Mouse (Mus musculus) lung, postnatal 0 days (tissue): ENCODE results near the gene Krt25. TPM values are rescaled to one million over a fixed set of nuclear protein-coding genes. Genes with fewer than 3 reads are reported as not detected.

Experiments
- ATAC-seq: fragments of 200-750 bp; cut with Nextera tagmentation; 2 replicates; pipeline ENCODE4 v1.8.0; 2017; ENCODE audit warnings: moderate library complexity
- DNase-seq: peaks from one replicate; pipeline ENCODE4 v3.0.0-alpha.2; 2016; ENCODE audit warnings: low spot score
- H3K27ac ChIP-seq: fragments of 300-500 bp; sonication (generic); 2 replicates; pipeline ENCODE4 v1.5.1; 2014; ENCODE audit warnings: antibody characterized with exemption, mild to moderate bottlenecking, low read length, mixed read lengths
- H3K27me3 ChIP-seq: fragments of 300-500 bp; sonication (generic); replicated peaks from 2 replicates; pipeline ENCODE4 v1.6.1; 2014; ENCODE audit warnings: low read length, mixed read lengths; ENCODE audit not compliant: insufficient read depth
- H3K36me3 ChIP-seq: fragments of 300-500 bp; sonication (generic); 2 replicates; pipeline ENCODE4 v1.6.1; 2014; ENCODE audit warnings: low read length, mixed read lengths; ENCODE audit not compliant: insufficient read depth
- H3K4me1 ChIP-seq: fragments of 300-500 bp; sonication (generic); 2 replicates; pipeline ENCODE4 v1.6.1; 2014; ENCODE audit warnings: antibody characterized with exemption, low read depth, low read length, mixed read lengths; ENCODE audit not compliant: insufficient read depth
- H3K4me2 ChIP-seq: fragments of 300-500 bp; sonication (generic); replicated peaks from 2 replicates; pipeline ENCODE4 v1.6.1; 2014; ENCODE audit warnings: low read depth, mild to moderate bottlenecking, low read length, moderate library complexity, mixed read lengths
- H3K4me3 ChIP-seq: fragments of 300-500 bp; sonication (generic); 2 replicates; pipeline ENCODE4 v1.5.1; 2014; ENCODE audit warnings: low read depth, low read length
- H3K9ac ChIP-seq: fragments of 300-500 bp; sonication (generic); replicated peaks from 2 replicates; pipeline ENCODE4 v1.6.1; 2014; ENCODE audit warnings: low read depth, mild to moderate bottlenecking
- H3K9me3 ChIP-seq: fragments of 300-500 bp; sonication (generic); 2 replicates; pipeline ENCODE4 v1.6.1; 2016; ENCODE audit warnings: low read length, mixed read lengths
- CTCF ChIP-seq: IDR thresholded peaks from 2 replicates; pipeline ENCODE4 v1.5.1; 2016; ENCODE audit warnings: antibody characterized with exemption, mild to moderate bottlenecking
- EP300 ChIP-seq: IDR thresholded peaks from 2 replicates; pipeline ENCODE4 v1.6.1; 2016; ENCODE audit warnings: antibody characterized with exemption, mild to moderate bottlenecking, control low read depth
- WGBS: fragments of 180-500 bp; shearing (Covaris S2); extraction: QIAGEN DNeasy Blood & Tissue Kit; methylation state at CpG from one replicate; pipeline ENCODE4 v1.1.7; 2014; 5-methylcytosine and 5-hydroxymethylcytosine counted together
- polyA plus RNA-seq: library from polyadenylated mRNA; unstranded; fragments of >200 nt; fragmentation: Nextera tagmentation; extraction: Ambion mirVana; gene quantifications from 2 replicates; pipeline ENCODE4 v1.2.1, GENCODE M21; 2015

Gene Krt25
- polyA plus RNA-seq, 1 experiment from 2014 or later: 0.11 TPM

DNA sequence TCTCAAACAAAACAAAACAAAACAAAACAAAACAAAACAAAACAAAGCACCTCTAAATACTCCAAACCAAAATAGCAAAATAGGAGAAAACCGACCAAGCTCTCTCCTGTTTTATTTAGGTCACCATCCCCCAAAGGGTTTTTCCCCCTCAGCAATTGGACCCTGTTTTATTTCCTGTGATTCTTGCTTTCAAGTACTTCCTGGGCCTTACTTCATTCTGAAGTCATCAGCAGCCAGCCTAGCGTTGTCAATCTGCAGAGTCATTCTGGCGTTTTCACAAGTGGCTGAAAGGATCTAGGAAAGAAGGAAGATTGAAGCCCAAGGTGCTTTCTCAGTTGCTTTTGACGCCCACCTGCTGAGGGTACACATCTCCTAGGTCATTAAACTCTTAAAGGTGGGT is 39.4 kb downstream of the Krt25 start:
- H3K27ac ChIP-seq: no peak overlapping the region
- ATAC-seq: no peak
- TF ChIP-seq EP300 (no peak), CTCF (no peak)
- H3K4me3 ChIP-seq: no peak overlapping the region
- no peaks in the 10 kb centered on the region for H3K36me3 ChIP-seq
- no peaks in the 10 kb centered on the region for H3K27me3 ChIP-seq
- no peaks in the 10 kb centered on the region for H3K9me3 ChIP-seq
- no peak overlapping the region for H3K9ac ChIP-seq
- no peaks in the 10 kb centered on the region for H3K4me1 ChIP-seq
- H3K4me2 ChIP-seq: no peak overlapping the region
- DNase-seq: no peak
- WGBS: 35% methylated on average over 4 of the region's 4 CpGs

DNA sequence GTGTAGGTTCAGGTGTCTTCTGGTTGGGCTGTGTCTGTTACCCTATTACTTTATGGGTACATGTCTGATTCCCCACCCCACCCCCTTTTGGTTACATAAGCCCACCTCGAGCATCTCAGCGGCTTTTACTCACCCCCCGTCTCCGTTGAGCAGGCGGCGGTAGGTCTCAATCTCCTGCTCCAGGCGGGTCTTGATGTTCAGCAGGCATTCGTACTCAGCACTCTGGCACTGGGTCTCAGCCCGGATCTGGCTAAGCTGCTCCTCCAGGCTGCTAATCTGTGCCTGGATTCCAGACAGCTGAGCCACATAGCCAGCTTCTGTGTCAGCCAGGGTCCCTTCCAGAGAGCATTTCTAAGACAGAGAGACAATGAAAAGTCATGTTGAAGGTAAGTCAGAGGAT is 41.6 kb downstream of the Krt25 start:
- TF ChIP-seq EP300: no peak
- no peaks in the 10 kb centered on the region for H3K27me3 ChIP-seq
- no peaks in the 10 kb centered on the region for H3K4me1 ChIP-seq
- H3K4me3 ChIP-seq: no peak overlapping the region
- ATAC-seq (no peak), DNase-seq (no peak)
- no peak overlapping the region for H3K9ac ChIP-seq
- no peak overlapping the region for H3K4me2 ChIP-seq
- H3K36me3 ChIP-seq: no peaks in the 10 kb centered on the region
- WGBS: 69% methylated on average over 9 of the region's 9 CpGs
- no peaks in the 10 kb centered on the region for H3K9me3 ChIP-seq
- H3K27ac ChIP-seq: no peak overlapping the region

DNA sequence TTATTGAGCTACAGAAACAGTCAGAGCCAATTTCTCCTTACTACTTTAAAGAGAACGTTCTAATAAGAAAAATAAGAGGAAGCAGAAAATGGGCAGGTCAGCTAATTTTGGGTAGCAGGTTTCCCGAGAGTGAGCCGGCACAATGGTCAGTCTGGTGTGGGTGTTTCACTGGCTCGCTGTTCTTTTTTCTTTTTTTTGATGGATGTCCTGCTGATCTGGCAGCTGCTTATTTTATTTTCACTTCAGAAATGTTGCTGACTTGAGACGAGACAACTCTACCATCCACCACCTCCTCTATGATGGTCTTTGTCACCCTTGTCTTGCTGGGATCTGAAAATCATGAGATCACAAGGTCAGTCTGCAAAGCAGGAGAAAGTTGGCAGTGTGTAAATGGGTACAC is 42.8 kb downstream of the Krt25 start:
- H3K36me3 ChIP-seq: no peaks in the 10 kb centered on the region
- no peaks in the 10 kb centered on the region for H3K27me3 ChIP-seq
- ATAC-seq (no peak), DNase-seq (no peak)
- no peaks in the 10 kb centered on the region for H3K9me3 ChIP-seq
- H3K9ac ChIP-seq: no peak overlapping the region
- no peak overlapping the region for H3K4me2 ChIP-seq
- 58% methylated on average over 5 of the region's 5 CpGs for WGBS
- no peak overlapping the region for H3K27ac ChIP-seq
- H3K4me3 ChIP-seq: no peak overlapping the region
- no peaks in the 10 kb centered on the region for H3K4me1 ChIP-seq
- TF ChIP-seq EP300 (no peak), CTCF (no peak)

DNA sequence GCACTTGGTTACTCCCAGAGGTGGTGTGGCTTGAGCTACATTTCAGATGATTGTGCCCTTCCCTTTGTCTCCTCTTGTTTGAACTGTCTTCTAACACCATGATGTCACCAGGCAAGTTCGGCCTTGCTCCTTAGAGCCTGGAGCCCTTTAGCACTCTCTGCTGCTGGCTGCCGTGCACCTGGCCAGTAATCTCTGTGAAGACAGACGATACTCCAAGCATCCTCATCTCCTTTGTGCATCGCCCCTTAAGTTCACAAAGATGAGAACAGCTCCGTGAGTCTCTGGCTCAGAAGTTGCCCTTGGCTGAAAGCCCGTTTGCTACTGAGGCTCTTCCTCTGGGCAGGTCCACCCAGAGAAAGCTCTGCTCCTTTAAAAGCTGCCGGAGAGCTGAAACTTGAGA is 46.0 kb downstream of the Krt25 start:
- H3K27ac ChIP-seq: no peak overlapping the region
- TF ChIP-seq CTCF (no peak), EP300 (no peak)
- no peaks in the 10 kb centered on the region for H3K9me3 ChIP-seq
- no peaks in the 10 kb centered on the region for H3K4me1 ChIP-seq
- 35% methylated on average over 7 of the region's 7 CpGs for WGBS
- H3K4me3 ChIP-seq: no peak overlapping the region
- H3K9ac ChIP-seq: no peak overlapping the region
- no peak overlapping the region for H3K4me2 ChIP-seq
- DNase-seq (no peak), ATAC-seq (no peak)
- no peaks in the 10 kb centered on the region for H3K36me3 ChIP-seq
- H3K27me3 ChIP-seq: no peaks in the 10 kb centered on the region

DNA sequence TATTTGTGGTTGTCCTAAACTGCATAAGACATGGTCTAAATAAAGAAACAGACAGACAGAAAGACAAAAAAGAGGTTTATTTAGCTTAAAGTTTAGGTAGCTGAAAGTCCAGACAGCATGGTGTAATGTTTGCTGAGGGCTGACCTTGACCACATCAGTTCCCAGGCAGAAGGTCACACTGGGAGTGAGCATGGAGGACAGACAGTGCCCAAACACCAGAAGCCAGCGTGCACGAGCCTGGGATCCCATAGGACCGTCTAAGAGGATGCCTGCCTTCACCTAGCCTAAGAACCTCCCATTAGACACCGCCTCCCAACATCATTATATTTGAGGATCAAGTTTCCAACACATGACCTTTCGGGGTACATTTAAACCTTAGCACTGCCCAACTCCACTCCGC is 47.1 kb downstream of the Krt25 start:
- Histone ChIP-seq H3K4me2 (no peak overlapping the region), H3K27ac (no peak overlapping the region), H3K27me3 (no peaks in the 10 kb centered on the region), H3K9ac (no peak overlapping the region), H3K4me3 (no peak overlapping the region), H3K9me3 (no peaks in the 10 kb centered on the region), H3K4me1 (no peaks in the 10 kb centered on the region), H3K36me3 (no peaks in the 10 kb centered on the region)
- DNase-seq (no peak), ATAC-seq (no peak)
- 62% methylated on average over 6 of the region's 6 CpGs for WGBS
- TF ChIP-seq CTCF: no peak
- TF ChIP-seq EP300: no peak

DNA sequence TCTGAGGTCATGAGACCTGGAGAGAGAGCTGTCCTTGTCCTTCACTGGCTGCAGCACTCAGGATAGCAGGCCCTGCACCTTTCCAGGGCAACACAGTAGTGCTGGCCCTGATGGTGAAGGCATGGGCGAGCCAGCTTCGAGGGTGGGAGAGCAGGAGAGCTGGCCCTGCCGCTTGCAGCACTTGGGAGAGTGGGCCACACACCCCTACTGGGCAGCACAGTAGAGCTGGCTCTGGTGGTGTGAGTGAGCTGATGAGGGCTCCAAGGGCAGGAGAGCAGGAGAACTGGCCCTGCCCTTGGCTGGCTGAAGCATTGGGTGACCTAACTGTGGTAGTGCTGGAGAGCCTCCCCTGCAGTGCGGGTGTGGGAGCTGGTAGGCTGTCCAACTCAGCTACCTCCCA is 50.0 kb downstream of the Krt25 start:
- Histone ChIP-seq H3K9me3 (no peaks in the 10 kb centered on the region), H3K27ac (no peak overlapping the region), H3K36me3 (no peaks in the 10 kb centered on the region), H3K4me3 (no peak overlapping the region), H3K9ac (no peak overlapping the region), H3K27me3 (no peaks in the 10 kb centered on the region), H3K4me1 (no peaks in the 10 kb centered on the region), H3K4me2 (no peak overlapping the region)
- WGBS: 83% methylated on average over 4 of the region's 4 CpGs
- no peak for DNase-seq
- no peak for ATAC-seq
- no peak for TF ChIP-seq CTCF
- no peak for TF ChIP-seq EP300

DNA sequence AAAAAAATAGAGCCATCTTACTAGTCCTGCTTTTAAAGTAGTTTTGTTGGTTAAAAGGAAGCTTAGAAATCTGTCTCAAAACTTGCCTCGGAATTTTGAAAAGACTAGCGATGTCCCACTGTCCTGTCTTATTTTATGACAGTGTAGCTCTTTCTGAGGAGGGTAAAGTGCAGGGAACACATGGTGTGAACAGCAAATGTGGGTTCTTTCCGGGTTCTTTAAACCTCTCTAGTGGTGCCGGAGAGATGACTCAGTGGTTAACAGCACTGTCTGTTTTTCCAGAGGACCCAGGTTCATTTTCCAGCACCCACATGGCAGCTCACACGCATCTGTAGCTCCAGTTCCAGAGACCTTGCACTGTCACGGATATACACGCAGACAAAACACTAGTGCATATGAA is 53.6 kb downstream of the Krt25 start:
- Histone ChIP-seq H3K27me3 (no peaks in the 10 kb centered on the region), H3K36me3 (no peaks in the 10 kb centered on the region), H3K27ac (no peak overlapping the region), H3K4me3 (no peak overlapping the region), H3K4me2 (no peak overlapping the region), H3K9me3 (no peaks in the 10 kb centered on the region), H3K9ac (no peak overlapping the region), H3K4me1 (no peaks in the 10 kb centered on the region)
- no peak for TF ChIP-seq CTCF
- TF ChIP-seq EP300: no peak
- ATAC-seq (no peak), DNase-seq (no peak)
- 70% methylated on average over 7 of the region's 7 CpGs for WGBS
